Mouse (Mus musculus) embryonic facial prominence, embryonic 11.5 days (tissue): ENCODE measurements around the gene Vps26c. TPM values are rescaled to one million over a fixed set of nuclear protein-coding genes. Genes with fewer than 3 reads are reported as not detected.

Experiments used
- ATAC-seq: fragments of 200-750 bp; cut with Nextera tagmentation; replicated peaks from 2 replicates; pipeline ENCODE4 v1.8.0; 2017; ENCODE audit warnings: low read depth; ENCODE audit not compliant: insufficient number of reproducible peaks, low FRiP score, low TSS enrichment
- DNase-seq: peaks from one replicate; pipeline ENCODE4 v3.0.0-alpha.2; 2015; ENCODE audit warnings: low spot score
- H3K27ac ChIP-seq: fragments of 300-500 bp; sonication (generic); replicated peaks from 2 replicates; pipeline ENCODE4 v1.5.1; 2014; ENCODE audit warnings: mild to moderate bottlenecking, low read depth, low read length, control low read depth
- H3K27me3 ChIP-seq: fragments of 300-500 bp; sonication (generic); 2 replicates; pipeline ENCODE4 v1.6.1; 2014; ENCODE audit warnings: mild to moderate bottlenecking, low read length, moderate library complexity, mixed read lengths; ENCODE audit not compliant: control insufficient read depth, insufficient read depth
- H3K36me3 ChIP-seq: fragments of 300-500 bp; sonication (generic); replicated peaks from 2 replicates; pipeline ENCODE4 v1.6.1; 2014; ENCODE audit warnings: low read depth, mild to moderate bottlenecking, low read length, moderate library complexity, mixed read lengths; ENCODE audit not compliant: control insufficient read depth, insufficient read depth
- H3K4me1 ChIP-seq: fragments of 300-500 bp; sonication (generic); 2 replicates; pipeline ENCODE4 v1.6.1; 2014; ENCODE audit warnings: low read length, mixed read lengths; ENCODE audit not compliant: control insufficient read depth, insufficient read depth
- H3K4me2 ChIP-seq: fragments of 300-500 bp; sonication (generic); 2 replicates; pipeline ENCODE4 v1.6.1; 2014; ENCODE audit warnings: low read depth, mild to moderate bottlenecking, control low read depth, low read length, moderate library complexity
- H3K4me3 ChIP-seq: fragments of 300-500 bp; sonication (generic); 2 replicates; pipeline ENCODE4 v1.5.1; 2014; ENCODE audit warnings: low read depth, low read length, control low read depth
- H3K9ac ChIP-seq: fragments of 300-500 bp; sonication (generic); replicated peaks from 2 replicates; pipeline ENCODE4 v1.6.1; 2014; ENCODE audit warnings: mild to moderate bottlenecking, control low read depth, low read length
- H3K9me3 ChIP-seq: fragments of 300-500 bp; sonication (generic); replicated peaks from 2 replicates; pipeline ENCODE4 v1.6.1; 2016; ENCODE audit warnings: mild to moderate bottlenecking, low read length, inconsistent platforms, mixed read lengths; ENCODE audit not compliant: control insufficient read depth
- WGBS: fragments of 180-500 bp; shearing (Covaris S2); extraction: QIAGEN DNeasy Blood & Tissue Kit; methylation state at CpG from one replicate; pipeline ENCODE4 v1.1.7; 2014; 5-methylcytosine and 5-hydroxymethylcytosine counted together
- polyA plus RNA-seq: library from polyadenylated mRNA; unstranded; fragments of >200 nt; fragmentation: Nextera tagmentation; extraction: Ambion mirVana; gene quantifications from 2 replicates; pipeline ENCODE4 v1.2.1, GENCODE M21; 2014

The Vps26c gene
- polyA plus RNA-seq, 1 experiment from 2014 or later, result 61.2 TPM

DNA sequence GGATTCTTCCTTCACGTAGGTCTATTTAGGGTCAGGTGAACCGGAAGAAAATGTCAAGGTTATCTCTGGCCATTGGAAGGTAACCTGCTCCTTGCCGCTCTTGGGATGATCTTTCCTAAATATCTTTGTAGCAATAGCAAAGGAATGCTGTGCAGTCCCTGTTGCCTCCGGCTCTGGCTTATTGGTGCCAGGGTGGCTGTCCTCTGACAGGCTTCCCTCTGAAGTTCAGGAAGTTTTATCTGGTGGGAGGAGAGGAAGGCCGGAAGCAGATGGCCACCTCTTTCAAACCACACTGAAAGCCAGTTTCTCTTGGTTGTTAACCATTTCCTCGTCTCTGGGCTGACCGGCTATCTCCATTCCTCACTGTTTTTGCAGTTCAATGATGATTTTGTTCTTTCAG is 32.7 kb upstream of the Vps26c start:
- WGBS, result 56% methylated on average over 7 of the region's 7 CpGs

GRCm38 (mm10) chr16:94556228-94556627 is 29.6 kb upstream of the Vps26c start:
- WGBS, result 91% methylated on average over 5 of the region's 5 CpGs
- Histone ChIP-seq H3K4me2 (no peak overlapping the region), H3K36me3 (no peaks in the 10 kb centered on the region), H3K4me3 (no peak overlapping the region), H3K27me3 (no peaks in the 10 kb centered on the region), H3K9me3 (no peaks in the 10 kb centered on the region), H3K4me1 (no peaks in the 10 kb centered on the region), H3K27ac (no peak overlapping the region), H3K9ac (no peak overlapping the region)
- ATAC-seq (no peak), DNase-seq (no peak)

More for the DNA sequence above, 32.7 kb upstream of the Vps26c start:
- H3K4me2 ChIP-seq, result no peak overlapping the region
- no peaks in the 10 kb centered on the region for H3K36me3 ChIP-seq
- H3K9ac ChIP-seq, result no peak overlapping the region
- ATAC-seq, result no peak
- no peak for DNase-seq
- H3K4me1 ChIP-seq, result no peaks in the 10 kb centered on the region
- H3K4me3 ChIP-seq, result no peak overlapping the region
- no peaks in the 10 kb centered on the region for H3K27me3 ChIP-seq
- no peak overlapping the region for H3K27ac ChIP-seq
- no peaks in the 10 kb centered on the region for H3K9me3 ChIP-seq

DNA sequence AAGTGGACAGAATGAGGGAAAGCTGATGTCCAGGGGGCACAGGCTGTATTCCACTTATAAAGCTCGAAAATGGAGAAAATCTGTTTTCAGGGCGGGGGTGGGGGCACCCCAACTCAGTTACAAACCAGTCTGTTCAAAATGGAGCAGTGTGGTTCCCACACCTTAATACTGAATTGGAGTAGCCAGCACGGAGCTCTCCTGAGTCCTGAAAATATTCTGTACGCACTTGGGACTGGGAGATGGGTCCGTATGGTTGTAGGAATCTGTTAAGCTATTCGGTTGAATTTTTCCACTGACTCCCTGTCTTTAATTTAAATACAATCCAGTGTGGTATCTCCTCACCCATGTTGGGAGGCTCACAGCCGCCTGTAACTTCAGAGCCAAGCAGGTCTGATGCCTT is 28.7 kb upstream of the Vps26c start:
- H3K9me3 ChIP-seq, result no peaks in the 10 kb centered on the region
- no peak overlapping the region for H3K9ac ChIP-seq
- H3K27ac ChIP-seq, result no peak overlapping the region
- 84% methylated on average over 7 of the region's 7 CpGs for WGBS
- H3K4me3 ChIP-seq, result no peak overlapping the region
- H3K4me1 ChIP-seq, result no peaks in the 10 kb centered on the region
- DNase-seq, result peak; percentile 26
- H3K27me3 ChIP-seq, result no peaks in the 10 kb centered on the region
- no peak for ATAC-seq
- H3K4me2 ChIP-seq, result no peak overlapping the region
- H3K36me3 ChIP-seq, result no peaks in the 10 kb centered on the region

- no peaks in the 10 kb centered on the region for H3K27me3 ChIP-seq
- no peak overlapping the region for H3K4me3 ChIP-seq
- no peaks in the 10 kb centered on the region for H3K9me3 ChIP-seq
- no peak overlapping the region for H3K27ac ChIP-seq
- no peaks in the 10 kb centered on the region for H3K4me1 ChIP-seq
- no peak for ATAC-seq
- no peak for DNase-seq
- no peaks in the 10 kb centered on the region for H3K36me3 ChIP-seq
- H3K9ac ChIP-seq, result no peak overlapping the region
- H3K4me2 ChIP-seq, result no peak overlapping the region
These were observed 25.3 kb upstream of the Vps26c start for GRCm38 (mm10) chr16:94551934-94552333.

GRCm38 (mm10) chr16:94549813-94550212 is 23.2 kb upstream of the Vps26c start:
- no peak overlapping the region for H3K27ac ChIP-seq
- H3K9me3 ChIP-seq, result no peaks in the 10 kb centered on the region
- no peak for DNase-seq
- no peak overlapping the region for H3K9ac ChIP-seq
- no peaks in the 10 kb centered on the region for H3K36me3 ChIP-seq
- 74% methylated on average over 10 of the region's 10 CpGs for WGBS
- ATAC-seq, result no peak
- no peak overlapping the region for H3K4me2 ChIP-seq
- H3K4me3 ChIP-seq, result no peak overlapping the region
- no peaks in the 10 kb centered on the region for H3K4me1 ChIP-seq
- no peaks in the 10 kb centered on the region for H3K27me3 ChIP-seq

- no peak overlapping the region for H3K4me2 ChIP-seq
- H3K27me3 ChIP-seq, result no peaks in the 10 kb centered on the region
- no peak overlapping the region for H3K4me3 ChIP-seq
- DNase-seq (no peak), ATAC-seq (no peak)
- no peaks in the 10 kb centered on the region for H3K36me3 ChIP-seq
- H3K9ac ChIP-seq, result no peak overlapping the region
- no peaks in the 10 kb centered on the region for H3K9me3 ChIP-seq
- 69% methylated on average over 8 of the region's 8 CpGs for WGBS
- no peaks in the 10 kb centered on the region for H3K4me1 ChIP-seq
- no peak overlapping the region for H3K27ac ChIP-seq
These were observed 19.3 kb upstream of the Vps26c start for GRCm38 (mm10) chr16:94545781-94546562.

GRCm38 (mm10) chr16:94544540-94545105 is 18.0 kb upstream of the Vps26c start:
- Histone ChIP-seq H3K4me3 (no peak overlapping the region), H3K4me1 (no peaks in the 10 kb centered on the region), H3K9ac (no peak overlapping the region), H3K27ac (no peak overlapping the region), H3K27me3 (no peaks in the 10 kb centered on the region), H3K4me2 (no peak overlapping the region), H3K36me3 (no peaks in the 10 kb centered on the region), H3K9me3 (no peaks in the 10 kb centered on the region)
- no peak for ATAC-seq
- 72% methylated on average over 11 of the region's 11 CpGs for WGBS
- no peak for DNase-seq

GRCm38 (mm10) chr16:94542898-94543297 is 16.3 kb upstream of the Vps26c start:
- WGBS, result 87% methylated on average over 8 of the region's 8 CpGs
- no peak overlapping the region for H3K4me2 ChIP-seq
- ATAC-seq, result no peak

More at GRCm38 (mm10) chr16:94542898-94543297, 16.3 kb upstream of the Vps26c start:
- Histone ChIP-seq H3K9me3 (no peaks in the 10 kb centered on the region), H3K36me3 (no peaks in the 10 kb centered on the region), H3K4me1 (no peaks in the 10 kb centered on the region), H3K9ac (no peak overlapping the region), H3K27ac (no peak overlapping the region), H3K4me3 (no peak overlapping the region), H3K27me3 (no peaks in the 10 kb centered on the region)
- DNase-seq, result no peak
